Mouse (Mus musculus): ENCODE measurements around the gene Gm17026. TPM values are rescaled to one million over a fixed set of nuclear protein-coding genes. Genes with fewer than 3 reads are reported as not detected.
"Not testable (repeated sequence)": the region's sequence is repeated elsewhere in the genome, so short reads cannot be mapped to it uniquely, and the experiment has no call there.

Gene Gm17026
- total RNA-seq (2014; rRNA removed; ENCODE audit: low replicate concordance): not detected in 2 replicates
- not detected in 2 replicates for polyA plus RNA-seq (2015; fragmentation: Nextera tagmentation; extraction: Ambion mirVana)

GRCm38 (mm10) chr14:42259948-42260347, at the start of gene Gm17026:
Gene Gm17026, minus strand, starts transcription at chr14:42260048.
- not testable (repeated sequence) for H3K4me2 ChIP-seq (ENCODE audit: low read depth, low read length); H3K4me1 ChIP-seq (ENCODE audit: control insufficient read depth, insufficient read depth); ATAC-seq (ENCODE audit: insufficient read depth, low read depth); H3K4me3 ChIP-seq (ENCODE audit: low read depth, low read length); H3K27ac ChIP-seq (ENCODE audit: low read depth); DNase-seq (ENCODE audit: low spot score); H3K9me3 ChIP-seq (replicated peaks; ENCODE audit: control insufficient read depth, low read length); H3K27me3 ChIP-seq (ENCODE audit: control insufficient read depth, insufficient read depth, low read length); H3K9ac ChIP-seq (replicated peaks; ENCODE audit: low read depth, low read length); H3K36me3 ChIP-seq (replicated peaks; ENCODE audit: control insufficient read depth, insufficient read depth, low read length)
- WGBS: no CpG with 5 or more reads among the region's 3 CpGs

GRCm38 (mm10) chr14:42297258-42297657, 37.4 kb upstream of the Gm17026 start, which contains the start of gene Gm9611:
Gene Gm9611, minus strand, starts transcription at chr14:42297358.
- not testable (repeated sequence) for H3K4me3 ChIP-seq (ENCODE audit: low read depth, low read length); DNase-seq (ENCODE audit: low spot score); H3K4me1 ChIP-seq (ENCODE audit: control insufficient read depth, insufficient read depth); ATAC-seq (ENCODE audit: insufficient read depth, low read depth); H3K9me3 ChIP-seq (replicated peaks; ENCODE audit: control insufficient read depth, low read length); H3K27ac ChIP-seq (ENCODE audit: low read depth); H3K9ac ChIP-seq (replicated peaks; ENCODE audit: low read depth, low read length); H3K36me3 ChIP-seq (replicated peaks; ENCODE audit: control insufficient read depth, insufficient read depth, low read length); H3K27me3 ChIP-seq (ENCODE audit: control insufficient read depth, insufficient read depth, low read length); H3K4me2 ChIP-seq (ENCODE audit: low read depth, low read length)
- no CpG with 5 or more reads among the region's 3 CpGs for WGBS

- not testable (repeated sequence) for H3K4me2 ChIP-seq (ENCODE audit: low read depth, low read length); H3K36me3 ChIP-seq (replicated peaks; ENCODE audit: control insufficient read depth, insufficient read depth, low read length); H3K27ac ChIP-seq (ENCODE audit: low read depth); H3K4me1 ChIP-seq (ENCODE audit: control insufficient read depth, insufficient read depth); H3K4me3 ChIP-seq (ENCODE audit: low read depth, low read length); ATAC-seq (ENCODE audit: insufficient read depth, low read depth); H3K9ac ChIP-seq (replicated peaks; ENCODE audit: low read depth, low read length); H3K27me3 ChIP-seq (ENCODE audit: control insufficient read depth, insufficient read depth, low read length); DNase-seq (ENCODE audit: low spot score); H3K9me3 ChIP-seq (replicated peaks; ENCODE audit: control insufficient read depth, low read length)
- WGBS: 65% methylated on average over 8 of the region's 10 CpGs
Measured at GRCm38 (mm10) chr14:42216766-42217537, 42.9 kb downstream of the Gm17026 start.

Small RNA genes lying within 50 kb of the gene (microRNA-seq; reads per million reads assigned to microRNA genes)
- not detected for gene Gm25208
- gene Gm25892: not detected

Other genes with a start within 250 kb of the Gm17026 start
- not detected in 2 replicates for gene Gm7951, start 142.7 kb downstream of the Gm17026 start, total RNA-seq (2014; rRNA removed; ENCODE audit: low replicate concordance)
- not detected in 2 replicates for gene Gm7951, start 142.7 kb downstream of the Gm17026 start, polyA plus RNA-seq (2015; fragmentation: Nextera tagmentation; extraction: Ambion mirVana)
- gene Gm17027, start 97.4 kb downstream of the Gm17026 start, total RNA-seq (2014; rRNA removed; ENCODE audit: low replicate concordance): not detected in 2 replicates
- gene Gm17027, start 97.4 kb downstream of the Gm17026 start, polyA plus RNA-seq (2015; fragmentation: Nextera tagmentation; extraction: Ambion mirVana): not detected in 2 replicates
- not detected in 2 replicates for gene Gm3573, start 69.3 kb downstream of the Gm17026 start, total RNA-seq (2014; rRNA removed; ENCODE audit: low replicate concordance)
- gene Gm3573, start 69.3 kb downstream of the Gm17026 start, polyA plus RNA-seq (2015; fragmentation: Nextera tagmentation; extraction: Ambion mirVana): not detected in 2 replicates
- gene Gm9611, start 37.3 kb upstream of the Gm17026 start, total RNA-seq (2014; rRNA removed; ENCODE audit: low replicate concordance): not detected in 2 replicates
- not detected in 2 replicates for gene Gm9611, start 37.3 kb upstream of the Gm17026 start, polyA plus RNA-seq (2015; fragmentation: Nextera tagmentation; extraction: Ambion mirVana)
- gene Gm7995, start 50.2 kb upstream of the Gm17026 start, total RNA-seq (2014; rRNA removed; ENCODE audit: low replicate concordance): not detected in 2 replicates
- gene Gm7995, start 50.2 kb upstream of the Gm17026 start, polyA plus RNA-seq (2015; fragmentation: Nextera tagmentation; extraction: Ambion mirVana): not detected in 2 replicates
- gene Gm8005, start 179.6 kb upstream of the Gm17026 start, total RNA-seq (2014; rRNA removed; ENCODE audit: low replicate concordance): not detected in 2 replicates
- gene Gm8005, start 179.6 kb upstream of the Gm17026 start, polyA plus RNA-seq (2015; fragmentation: Nextera tagmentation; extraction: Ambion mirVana): not detected in 2 replicates
- gene Gm8011, start 203.8 kb upstream of the Gm17026 start, total RNA-seq (2014; rRNA removed; ENCODE audit: low replicate concordance): not detected in 2 replicates
- not detected in 2 replicates for gene Gm8011, start 203.8 kb upstream of the Gm17026 start, polyA plus RNA-seq (2015; fragmentation: Nextera tagmentation; extraction: Ambion mirVana)
- gene Gm8020, start 242.3 kb upstream of the Gm17026 start, total RNA-seq (2014; rRNA removed; ENCODE audit: low replicate concordance): not detected in 2 replicates
- gene Gm8020, start 242.3 kb upstream of the Gm17026 start, polyA plus RNA-seq (2015; fragmentation: Nextera tagmentation; extraction: Ambion mirVana): not detected in 2 replicates